Mouse (Mus musculus) embryo, embryonic 10 days (tissue): ENCODE data around the gene Ugt1a2.
"Not testable (repeated sequence)": the region's sequence is repeated elsewhere in the genome, so short reads cannot be mapped to it uniquely, and the experiment has no call there.

Experiments
- DNase-seq: peaks from one replicate; pipeline ENCODE4 v3.0.0-alpha.2; 2015; ENCODE audit warnings: low spot score

The Ugt1a2 gene

GRCm38 (mm10) chr1:88218051-88218450 lies 17.6 kb downstream of the Ugt1a2 start:
- no peak for DNase-seq

- no peak for DNase-seq
Observed at GRCm38 (mm10) chr1:88218591-88218990, 18.2 kb downstream of the Ugt1a2 start.

GRCm38 (mm10) chr1:88219054-88219453 lies 18.7 kb downstream of the Ugt1a2 start:
- DNase-seq: peak; percentile 12

- DNase-seq: peak; percentile 14
Observed at GRCm38 (mm10) chr1:88220336-88220735, 19.9 kb downstream of the Ugt1a2 start.

- DNase-seq: no peak
Observed at GRCm38 (mm10) chr1:88222216-88222615, 21.8 kb downstream of the Ugt1a2 start.

GRCm38 (mm10) chr1:88223011-88223515 lies 22.7 kb downstream of the Ugt1a2 start:
- DNase-seq: not testable (repeated sequence)

GRCm38 (mm10) chr1:88223591-88223990 lies 23.2 kb downstream of the Ugt1a2 start:
- DNase-seq: no peak

- DNase-seq: no peak
Observed at GRCm38 (mm10) chr1:88224029-88224776, 23.8 kb downstream of the Ugt1a2 start.

- DNase-seq: not testable (repeated sequence)
Observed at GRCm38 (mm10) chr1:88225301-88225700, 24.9 kb downstream of the Ugt1a2 start.

GRCm38 (mm10) chr1:88225741-88226140 lies 25.3 kb downstream of the Ugt1a2 start:
- no peak for DNase-seq

GRCm38 (mm10) chr1:88226670-88227379 lies 26.4 kb downstream of the Ugt1a2 start, which contains the start of gene Mroh2a:
Mroh2a (plus strand) TSS chr1:88226986.
- DNase-seq: no peak

GRCm38 (mm10) chr1:88227482-88227881 lies 27.1 kb downstream of the Ugt1a2 start:
- no peak for DNase-seq

GRCm38 (mm10) chr1:88228121-88228520 lies 27.7 kb downstream of the Ugt1a2 start:
- no peak for DNase-seq

GRCm38 (mm10) chr1:88229566-88229965 lies 29.2 kb downstream of the Ugt1a2 start:
- DNase-seq: no peak

GRCm38 (mm10) chr1:88229986-88230385 lies 29.6 kb downstream of the Ugt1a2 start:
- DNase-seq: no peak

- DNase-seq: no peak
Observed at GRCm38 (mm10) chr1:88230421-88230820, 30.0 kb downstream of the Ugt1a2 start.

- no peak for DNase-seq
Observed at GRCm38 (mm10) chr1:88230981-88231802, 30.8 kb downstream of the Ugt1a2 start.

GRCm38 (mm10) chr1:88231803-88232499 lies 31.6 kb downstream of the Ugt1a2 start:
- DNase-seq: no peak

- no peak for DNase-seq
Observed at GRCm38 (mm10) chr1:88232664-88233380, 32.4 kb downstream of the Ugt1a2 start.

- DNase-seq: no peak
Observed at GRCm38 (mm10) chr1:88233421-88234247, 33.2 kb downstream of the Ugt1a2 start.
